Mouse (Mus musculus): Measurements from ENCODE around the gene Zfp622. TPM values are rescaled to one million over a fixed set of nuclear protein-coding genes. Genes with fewer than 3 reads are reported as not detected.
"Not testable (repeated sequence)": the region's sequence is repeated elsewhere in the genome, so short reads cannot be mapped to it uniquely, and the experiment has no call there.

Gene Zfp622
- total RNA-seq, 2 experiments from 2014 or later = 49.4 to 50.7 TPM

DNA sequence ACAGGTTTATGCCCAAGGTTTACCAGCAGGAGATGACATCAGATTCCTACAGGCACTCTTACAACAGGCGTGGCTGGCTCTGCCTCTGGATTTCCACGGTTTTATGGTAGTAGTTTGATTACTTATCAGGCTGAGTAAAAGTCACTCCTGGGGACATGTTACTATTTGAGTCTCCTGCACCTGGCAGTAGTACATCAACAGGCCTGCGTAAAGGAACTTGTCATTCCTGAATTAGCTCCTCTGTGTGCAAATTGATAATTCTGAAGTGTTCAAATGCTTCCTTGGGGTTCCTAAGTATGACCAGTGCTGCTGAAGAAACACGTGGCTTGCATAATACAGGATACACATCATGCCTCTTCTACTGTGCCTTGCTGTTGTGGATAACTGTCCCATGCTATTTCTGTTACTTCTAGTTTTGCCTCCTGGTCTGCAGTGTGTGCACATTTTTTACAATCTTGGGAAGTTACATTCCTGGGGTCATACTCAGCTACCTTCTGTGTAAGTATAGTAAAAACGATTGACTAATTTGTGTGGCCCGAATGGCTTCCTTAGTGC lies 17.9 kb upstream of the Zfp622 start:
- no peak for DNase-seq (ENCODE audit: low spot score in 2 of 2)

DNA sequence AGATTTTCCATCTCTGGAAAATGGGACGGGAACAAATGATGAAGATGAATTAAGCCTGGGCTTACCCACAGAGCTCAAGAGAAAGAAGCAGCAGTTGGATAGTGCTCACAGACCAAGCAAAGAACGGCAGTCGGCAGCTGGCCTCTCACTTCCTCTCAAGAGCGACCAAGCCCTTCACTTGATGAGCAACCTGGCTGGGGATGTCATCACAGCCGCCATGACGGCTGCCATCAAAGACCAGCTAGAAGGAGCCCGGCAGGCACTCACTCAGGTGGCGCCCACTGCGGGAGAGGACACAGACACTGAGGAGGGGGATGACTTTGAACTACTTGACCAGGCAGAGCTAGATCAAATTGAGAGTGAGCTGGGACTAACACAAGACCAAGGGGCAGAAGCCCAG lies 12.6 kb upstream of the Zfp622 start:
- no peak for DNase-seq (ENCODE audit: low spot score in 2 of 2)

DNA sequence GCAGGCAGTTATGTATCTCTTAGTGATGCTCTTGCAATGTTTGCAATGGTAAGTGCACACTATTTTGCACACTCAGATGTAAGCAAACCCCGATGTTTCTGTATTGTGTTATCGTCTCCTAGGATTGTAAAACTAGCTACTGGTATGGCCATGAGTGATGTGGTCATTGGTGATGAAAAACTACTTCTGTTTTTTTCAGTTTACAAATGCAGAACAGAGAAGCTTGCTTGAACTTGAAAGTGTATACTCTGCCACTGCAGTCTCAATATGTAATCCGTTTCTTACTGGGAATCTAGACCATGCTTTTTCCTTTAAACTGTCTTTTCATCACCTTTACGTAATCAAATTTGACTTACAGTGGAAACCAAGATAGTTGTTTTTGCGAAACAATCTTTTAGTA lies 11.4 kb upstream of the Zfp622 start:
- no peak for DNase-seq (ENCODE audit: low spot score in 2 of 2)

GRCm38 (mm10) chr15:25974352-25974751 lies 9.8 kb upstream of the Zfp622 start:
- no peak for DNase-seq (ENCODE audit: low spot score in 2 of 2)

DNA sequence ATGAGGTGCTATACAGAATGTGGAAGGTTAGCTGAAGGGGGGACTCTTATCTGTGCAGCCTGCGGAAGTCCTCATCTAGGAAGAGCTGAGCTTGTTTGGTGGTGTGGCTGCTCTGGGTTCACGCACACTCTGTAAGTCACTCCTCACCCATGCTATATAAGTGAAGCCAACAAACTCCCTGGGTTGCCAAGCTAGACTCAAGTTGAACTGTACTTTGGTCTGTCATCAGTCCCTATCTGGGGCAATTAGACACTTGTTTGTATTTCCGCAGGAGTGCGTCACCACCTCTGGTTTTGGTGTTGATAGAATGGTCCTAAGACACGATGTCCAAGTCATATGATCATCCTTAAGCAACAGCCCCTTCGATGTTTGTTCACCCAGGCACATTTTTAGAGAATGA lies 8.4 kb upstream of the Zfp622 start:
- no peak for DNase-seq (ENCODE audit: low spot score in 2 of 2)

DNA sequence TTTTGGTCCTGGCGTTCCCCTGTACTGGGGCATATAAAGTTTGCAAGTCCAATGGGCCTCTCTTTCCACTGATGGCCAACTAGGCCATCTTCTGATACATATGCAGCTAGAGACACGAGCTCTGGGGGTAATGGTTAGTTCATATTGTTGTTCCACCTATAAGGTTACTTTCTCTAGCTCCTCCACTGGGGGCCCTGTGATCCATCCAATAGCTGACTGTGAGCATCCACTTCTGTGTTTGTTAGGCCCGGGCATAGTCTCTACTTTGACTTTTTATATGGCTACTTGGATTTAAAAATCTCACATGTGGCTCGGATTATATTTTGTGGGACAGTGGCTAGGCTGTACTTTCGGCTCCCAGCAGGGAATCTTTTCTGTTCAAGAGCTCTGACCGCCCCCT lies 552 bp upstream of the Zfp622 start:
- DNase-seq (ENCODE audit: low spot score in 2 of 2) = not testable (repeated sequence)

DNA sequence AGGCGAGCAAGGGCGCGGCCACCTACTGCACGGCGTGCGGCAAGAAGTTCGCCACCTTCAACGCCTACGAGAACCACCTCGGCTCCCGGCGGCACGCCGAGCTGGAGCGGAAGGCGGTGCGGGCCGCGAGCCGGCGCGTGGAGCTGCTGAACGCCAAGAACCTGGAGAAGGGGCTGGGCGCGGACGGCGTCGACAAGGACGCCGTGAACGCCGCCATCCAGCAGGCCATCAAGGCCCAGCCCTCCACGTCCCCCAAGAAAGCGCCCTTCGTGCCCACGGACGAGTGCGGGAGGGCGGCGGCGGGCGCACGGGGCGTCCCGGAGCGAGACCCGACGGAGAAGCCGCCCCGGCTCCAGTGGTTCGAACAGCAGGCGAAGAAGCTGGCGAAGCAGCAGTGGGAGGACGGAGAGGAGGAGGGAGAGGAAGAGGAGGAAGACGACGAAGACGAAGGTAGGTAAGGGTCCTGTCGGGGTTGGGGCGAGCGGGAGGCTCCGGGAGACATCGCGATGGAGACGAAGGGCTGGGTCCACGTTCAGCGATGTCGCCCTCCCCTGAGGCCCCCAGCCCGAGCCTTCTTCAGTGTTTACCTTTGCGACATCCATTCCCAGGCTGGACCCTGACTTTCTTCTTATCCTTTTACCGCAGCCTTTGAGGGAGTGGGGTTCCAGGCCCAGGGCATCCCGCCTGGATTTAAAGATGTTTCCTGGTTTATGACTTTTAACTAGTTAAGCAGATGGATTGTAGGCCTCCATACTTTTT lies 747 bp downstream of the Zfp622 start:
- no peak for DNase-seq (ENCODE audit: low spot score in 2 of 2)

- DNase-seq (ENCODE audit: low spot score in 2 of 2) = peak; percentile 50 to 86
These were observed 9.0 kb downstream of the Zfp622 start for GRCm38 (mm10) chr15:25992992-25993727.

DNA sequence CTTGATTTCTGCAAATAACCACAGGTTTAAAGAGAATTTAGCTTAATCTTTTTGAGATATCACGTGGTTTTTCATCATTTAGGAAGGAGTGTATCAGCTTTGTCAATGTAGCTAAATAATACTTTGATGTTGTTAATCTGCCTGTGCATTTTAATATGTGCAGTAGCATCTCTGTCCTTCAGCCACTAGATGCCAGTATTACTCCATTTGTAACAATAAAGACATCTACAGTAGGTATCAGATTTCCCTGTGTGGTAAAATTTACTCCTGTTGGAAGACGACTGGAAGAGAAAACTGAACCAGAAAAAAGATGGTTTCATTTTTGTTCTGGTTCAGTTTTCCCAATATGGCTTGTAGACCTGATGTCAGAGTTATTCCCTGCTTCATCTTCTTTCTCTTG lies 11.4 kb downstream of the Zfp622 start:
- peak in 1 of 2 experiments; percentile 50 for DNase-seq (ENCODE audit: low spot score in 2 of 2)

DNA sequence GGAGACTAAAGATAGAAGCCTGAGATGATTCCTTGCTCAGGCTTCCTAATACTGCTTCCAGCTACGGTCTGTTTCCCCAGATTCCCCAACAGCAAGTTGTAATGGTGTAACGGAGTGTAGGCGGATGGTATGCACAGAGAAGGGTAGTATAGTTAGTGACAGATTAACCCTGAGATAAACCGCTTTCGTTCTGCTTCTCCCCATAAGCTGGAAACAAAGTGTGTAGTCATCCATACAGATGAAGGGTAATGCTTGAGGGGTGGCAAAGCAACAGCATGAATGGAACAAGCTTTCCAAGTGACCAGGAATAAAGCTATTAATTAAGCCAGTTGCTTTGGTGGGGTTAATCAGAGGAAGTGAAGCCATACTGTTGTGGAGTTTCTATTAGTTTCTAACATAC lies 15.4 kb downstream of the Zfp622 start:
- not testable (repeated sequence) for DNase-seq (ENCODE audit: low spot score in 2 of 2)

DNA sequence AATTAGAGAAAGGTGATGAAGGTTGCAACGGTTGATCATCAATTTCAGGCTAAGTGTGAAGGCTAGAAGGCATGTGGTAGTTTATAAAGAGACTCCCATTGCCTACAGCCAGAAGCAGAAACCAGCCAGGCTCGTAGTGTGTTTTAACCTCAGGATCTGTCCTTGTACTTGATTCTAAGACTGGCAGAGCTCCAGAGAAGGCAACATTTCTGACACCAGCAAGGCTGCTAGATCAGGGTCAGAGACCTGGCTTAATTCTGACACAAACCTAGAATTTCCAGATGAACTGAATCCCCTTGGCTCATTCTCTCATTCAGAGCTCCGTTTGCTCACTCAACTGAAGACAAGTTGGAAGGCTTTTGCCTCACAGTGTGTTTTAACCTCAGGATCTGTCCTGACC lies 24.5 kb downstream of the Zfp622 start:
- DNase-seq (ENCODE audit: low spot score in 2 of 2) = no peak

- no peak for DNase-seq (ENCODE audit: low spot score in 2 of 2)
These were observed 28.7 kb downstream of the Zfp622 start for GRCm38 (mm10) chr15:26012891-26013290.

DNA sequence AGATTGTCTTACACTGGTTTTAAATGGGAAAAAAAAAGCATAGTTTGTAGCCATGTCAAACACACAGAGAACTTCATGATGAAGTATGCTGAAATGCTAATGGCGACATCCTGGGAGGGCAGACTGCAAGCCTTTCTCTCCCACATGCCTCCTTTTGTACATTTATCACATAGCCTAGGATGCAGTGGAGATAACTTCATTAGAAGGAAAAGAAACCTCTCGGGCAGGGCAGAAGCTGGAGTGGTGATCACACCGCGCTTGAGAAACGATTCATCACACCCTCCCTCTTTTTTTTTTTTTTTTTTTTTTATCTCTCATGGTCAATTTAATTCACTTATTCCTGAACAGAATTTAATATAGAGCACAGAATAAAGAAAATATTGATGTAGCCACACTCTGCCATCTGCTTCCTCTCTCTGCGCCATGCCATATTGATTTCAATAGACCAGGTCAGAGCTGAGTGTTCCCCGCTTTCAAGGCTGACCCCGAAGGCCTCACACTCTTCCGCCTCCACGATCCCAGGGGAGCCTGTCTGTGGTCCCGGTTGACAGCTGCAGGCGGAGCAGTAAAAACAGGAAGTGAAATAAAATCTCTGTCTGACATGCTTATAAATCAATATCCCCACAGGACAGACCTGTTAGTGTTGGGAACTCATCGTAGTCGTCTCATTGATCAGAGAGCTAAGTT lies 32.0 kb downstream of the Zfp622 start:
- DNase-seq (ENCODE audit: low spot score in 2 of 2) = no peak

DNA sequence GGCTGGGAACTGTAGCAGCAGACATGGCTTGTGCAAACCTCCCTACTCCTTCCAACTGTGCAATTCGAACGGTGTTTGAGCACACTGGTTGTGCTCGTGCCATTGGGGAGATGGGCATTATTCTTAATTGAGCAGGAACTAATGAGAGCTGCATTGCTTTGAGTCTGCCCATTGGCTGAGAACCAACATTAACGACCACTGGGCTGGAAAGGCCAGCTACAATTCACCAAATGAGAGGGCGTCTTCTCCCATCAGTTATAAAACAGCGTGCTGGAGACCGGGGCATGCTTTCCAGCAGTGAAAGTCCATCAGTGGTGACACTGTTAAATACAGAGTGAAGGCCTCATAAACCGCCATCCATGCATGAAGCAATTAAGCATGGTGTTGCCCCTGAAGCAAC lies 37.6 kb downstream of the Zfp622 start:
- DNase-seq (ENCODE audit: low spot score in 2 of 2) = no peak

GRCm38 (mm10) chr15:26022636-26023035 lies 38.5 kb downstream of the Zfp622 start:
- DNase-seq (ENCODE audit: low spot score in 2 of 2) = no peak

DNA sequence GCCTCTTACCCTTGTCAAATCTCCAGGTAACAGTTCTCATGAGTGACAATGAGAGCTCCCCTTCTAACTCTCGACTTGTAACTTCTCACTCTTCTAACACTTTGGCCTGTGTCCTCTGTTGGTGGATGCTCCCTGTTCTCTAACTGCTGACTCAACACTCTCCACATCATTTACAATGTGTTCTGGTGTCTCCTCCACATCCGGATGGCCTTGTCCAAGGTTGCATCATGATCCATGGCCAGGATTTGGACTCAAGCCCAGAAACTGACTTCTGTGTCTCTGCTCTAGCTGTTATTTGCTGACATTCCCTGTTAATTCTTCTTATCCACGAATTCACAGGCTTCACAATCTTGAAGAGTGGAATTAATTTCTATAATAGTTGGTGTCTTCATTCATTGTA lies 47.5 kb downstream of the Zfp622 start:
- no peak for DNase-seq (ENCODE audit: low spot score in 2 of 2)

DNA sequence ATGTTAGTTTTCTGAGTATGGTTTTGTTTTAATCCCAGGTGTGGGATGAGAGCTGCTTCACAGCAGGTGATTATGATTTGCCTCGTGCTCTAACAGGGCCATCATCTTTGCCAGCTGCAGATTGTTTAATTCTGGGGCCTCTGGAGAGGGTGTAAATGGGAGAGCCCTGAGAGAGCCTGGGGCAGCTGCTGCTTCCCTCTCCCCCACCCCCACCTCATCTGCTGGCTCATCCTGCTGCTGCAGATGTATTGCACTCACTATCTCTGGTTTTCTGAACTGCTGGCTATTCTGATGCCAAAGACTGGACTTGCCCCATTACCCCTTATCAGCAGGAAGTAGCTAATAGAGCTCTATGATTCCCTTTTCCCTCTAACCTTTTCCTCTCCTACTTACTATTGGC lies 56.4 kb downstream of the Zfp622 start:
- no peak for DNase-seq (ENCODE audit: low spot score in 2 of 2)

GRCm38 (mm10) chr15:26041196-26041947 lies 57.2 kb downstream of the Zfp622 start:
- no peak for DNase-seq (ENCODE audit: low spot score in 2 of 2)
